Mouse (Mus musculus): ENCODE measurements at regions not wholly inside any gene's neighbourhood (a gene's known extent, or its start where the extent isn't known, plus 50 kb on each side); places are given as distances from the start of the nearest gene placed in this dataset.

GRCm38 (mm10) chr3:149318728-149319127 lies 328.4 kb upstream of the Adgrl2 start:
- no peak for TF ChIP-seq CTCF (IDR thresholded peaks at IDR 0.05; ENCODE audit: extremely low read depth, insufficient read depth, low read length)
- no peak for TF ChIP-seq POLR2A (IDR thresholded peaks at IDR 0.05; ENCODE audit: extremely low read depth, insufficient read depth, low read length)
- H3K27ac ChIP-seq (ENCODE audit: insufficient read depth, low read length) = no peak overlapping the region
- H3K4me1 ChIP-seq (ENCODE audit: control insufficient read depth, insufficient read depth, low read length) = no peaks in the 10 kb centered on the region
- no peak overlapping the region for H3K4me3 ChIP-seq (ENCODE audit: insufficient read depth, low read length)

GRCm38 (mm10) chr3:149314258-149314657 lies 323.9 kb upstream of the Adgrl2 start:
- Histone ChIP-seq H3K27ac (ENCODE audit: insufficient read depth, low read length) (no peak overlapping the region), H3K4me1 (ENCODE audit: control insufficient read depth, insufficient read depth, low read length) (0 out of 2 replicates have a peak, but pooled peaks cover 1% of the 10 kb centered on the region), H3K4me3 (ENCODE audit: insufficient read depth, low read length) (no peak overlapping the region)
- TF ChIP-seq CTCF (IDR thresholded peaks at IDR 0.05; ENCODE audit: extremely low read depth, insufficient read depth, low read length) (no peak), POLR2A (IDR thresholded peaks at IDR 0.05; ENCODE audit: extremely low read depth, insufficient read depth, low read length) (no peak)

DNA sequence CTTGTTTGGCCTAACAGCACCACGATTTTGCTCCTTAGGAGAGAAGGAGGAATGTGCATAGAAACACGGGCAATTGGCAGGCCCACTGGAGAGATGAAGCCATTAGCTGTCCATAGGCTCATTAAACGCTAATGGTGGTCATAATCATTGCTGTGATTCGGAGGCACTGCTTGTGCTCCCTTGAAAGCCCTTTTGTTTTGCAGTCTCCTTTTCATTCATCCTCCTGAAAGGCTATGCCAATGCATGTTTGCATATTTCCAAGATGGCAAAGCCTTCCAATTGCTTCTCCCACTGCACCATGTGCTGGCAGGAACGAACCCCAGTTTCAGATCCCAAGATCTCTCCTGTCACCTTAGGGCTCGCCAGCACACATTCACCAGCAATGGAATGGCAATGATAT lies 322.9 kb upstream of the Adgrl2 start:
- no peak overlapping the region for H3K4me3 ChIP-seq (ENCODE audit: insufficient read depth, low read length)
- 0 out of 2 replicates have a peak, but pooled peaks cover 1% of the 10 kb centered on the region for H3K4me1 ChIP-seq (ENCODE audit: control insufficient read depth, insufficient read depth, low read length)
- TF ChIP-seq POLR2A (IDR thresholded peaks at IDR 0.05; ENCODE audit: extremely low read depth, insufficient read depth, low read length) = no peak
- no peak for TF ChIP-seq CTCF (IDR thresholded peaks at IDR 0.05; ENCODE audit: extremely low read depth, insufficient read depth, low read length)
- H3K27ac ChIP-seq (ENCODE audit: insufficient read depth, low read length) = no peak overlapping the region

DNA sequence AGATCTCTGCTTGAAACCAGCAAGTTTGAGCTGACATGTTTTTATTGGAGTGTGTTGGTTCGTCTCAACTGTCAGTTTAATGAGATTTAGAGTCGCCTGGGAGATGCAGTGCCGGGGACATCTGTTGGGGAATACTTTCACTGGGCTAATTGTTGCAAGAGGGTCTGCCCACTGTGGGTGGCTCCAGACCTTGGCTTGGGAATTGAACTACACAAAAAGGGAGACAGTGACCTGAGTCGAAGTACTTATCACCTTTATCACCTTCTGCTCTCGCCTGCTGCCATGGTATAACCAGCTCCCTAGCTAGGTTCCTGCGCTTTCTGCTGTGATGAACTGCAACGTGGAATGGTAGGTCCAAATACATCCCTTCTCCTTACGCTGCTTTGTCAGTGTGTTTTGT lies 321.2 kb upstream of the Adgrl2 start:
- Histone ChIP-seq H3K27ac (ENCODE audit: insufficient read depth, low read length) (no peak overlapping the region), H3K4me3 (ENCODE audit: insufficient read depth, low read length) (no peak overlapping the region), H3K4me1 (ENCODE audit: control insufficient read depth, insufficient read depth, low read length) (peaks cover 3% of the 10 kb centered on the region; the same call in 1 of the 2 replicates)
- TF ChIP-seq CTCF (IDR thresholded peaks at IDR 0.05; ENCODE audit: extremely low read depth, insufficient read depth, low read length) (no peak), POLR2A (IDR thresholded peaks at IDR 0.05; ENCODE audit: extremely low read depth, insufficient read depth, low read length) (no peak)

GRCm38 (mm10) chr3:149306709-149307108 lies 316.4 kb upstream of the Adgrl2 start:
- TF ChIP-seq POLR2A (IDR thresholded peaks at IDR 0.05; ENCODE audit: extremely low read depth, insufficient read depth, low read length) = no peak
- no peak for TF ChIP-seq CTCF (IDR thresholded peaks at IDR 0.05; ENCODE audit: extremely low read depth, insufficient read depth, low read length)
- H3K27ac ChIP-seq (ENCODE audit: insufficient read depth, low read length) = no peak overlapping the region
- H3K4me1 ChIP-seq (ENCODE audit: control insufficient read depth, insufficient read depth, low read length) = peaks cover 2% of the 10 kb centered on the region; the same call in 1 of the 2 replicates
- no peak overlapping the region for H3K4me3 ChIP-seq (ENCODE audit: insufficient read depth, low read length)

- TF ChIP-seq POLR2A (IDR thresholded peaks at IDR 0.05; ENCODE audit: extremely low read depth, insufficient read depth, low read length) (no peak), CTCF (IDR thresholded peaks at IDR 0.05; ENCODE audit: extremely low read depth, insufficient read depth, low read length) (no peak)
- Histone ChIP-seq H3K4me1 (ENCODE audit: control insufficient read depth, insufficient read depth, low read length) (peaks cover 2% of the 10 kb centered on the region; the same call in 1 of the 2 replicates), H3K27ac (ENCODE audit: insufficient read depth, low read length) (no peak overlapping the region), H3K4me3 (ENCODE audit: insufficient read depth, low read length) (no peak overlapping the region)
These were observed 315.9 kb upstream of the Adgrl2 start for GRCm38 (mm10) chr3:149306291-149306690.

GRCm38 (mm10) chr3:149305440-149305839 lies 315.1 kb upstream of the Adgrl2 start:
- H3K4me1 ChIP-seq (ENCODE audit: control insufficient read depth, insufficient read depth, low read length) = peaks cover 2% of the 10 kb centered on the region; the same call in 1 of the 2 replicates
- no peak overlapping the region for H3K27ac ChIP-seq (ENCODE audit: insufficient read depth, low read length)
- no peak for TF ChIP-seq CTCF (IDR thresholded peaks at IDR 0.05; ENCODE audit: extremely low read depth, insufficient read depth, low read length)
- no peak for TF ChIP-seq POLR2A (IDR thresholded peaks at IDR 0.05; ENCODE audit: extremely low read depth, insufficient read depth, low read length)
- H3K4me3 ChIP-seq (ENCODE audit: insufficient read depth, low read length) = no peak overlapping the region

DNA sequence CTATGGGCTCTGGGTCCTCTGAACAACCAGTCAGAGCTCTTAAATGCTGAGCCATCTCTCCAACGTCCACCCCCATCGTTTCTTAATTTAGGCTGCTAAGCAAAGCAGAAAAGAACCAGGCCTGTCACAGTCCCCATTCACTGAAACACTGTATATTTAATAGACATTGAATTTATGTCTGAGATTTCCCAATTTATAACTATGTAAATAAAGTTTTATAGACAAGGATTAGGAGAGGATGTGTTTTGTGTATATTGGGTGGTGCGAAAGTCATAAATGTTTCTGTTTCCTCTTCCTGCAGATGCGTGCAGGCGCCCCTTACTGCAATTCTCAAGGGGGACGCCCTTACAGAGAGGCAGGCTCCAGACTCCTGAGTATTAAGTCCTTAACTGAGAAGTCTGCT lies 314.7 kb upstream of the Adgrl2 start:
- H3K4me3 ChIP-seq (ENCODE audit: insufficient read depth, low read length) = no peak overlapping the region
- H3K27ac ChIP-seq (ENCODE audit: insufficient read depth, low read length) = no peak overlapping the region
- peaks cover 2% of the 10 kb centered on the region; the same call in 1 of the 2 replicates for H3K4me1 ChIP-seq (ENCODE audit: control insufficient read depth, insufficient read depth, low read length)
- TF ChIP-seq POLR2A (IDR thresholded peaks at IDR 0.05; ENCODE audit: extremely low read depth, insufficient read depth, low read length) (no peak), CTCF (IDR thresholded peaks at IDR 0.05; ENCODE audit: extremely low read depth, insufficient read depth, low read length) (no peak)

- no peak for TF ChIP-seq POLR2A (IDR thresholded peaks at IDR 0.05; ENCODE audit: extremely low read depth, insufficient read depth, low read length)
- no peak for TF ChIP-seq CTCF (IDR thresholded peaks at IDR 0.05; ENCODE audit: extremely low read depth, insufficient read depth, low read length)
- Histone ChIP-seq H3K4me3 (ENCODE audit: insufficient read depth, low read length) (no peak overlapping the region), H3K27ac (ENCODE audit: insufficient read depth, low read length) (no peak overlapping the region), H3K4me1 (ENCODE audit: control insufficient read depth, insufficient read depth, low read length) (peaks cover 2% of the 10 kb centered on the region; the same call in 1 of the 2 replicates)
These were observed 313.1 kb upstream of the Adgrl2 start for GRCm38 (mm10) chr3:149303418-149303817.

- H3K4me1 ChIP-seq (ENCODE audit: control insufficient read depth, insufficient read depth, low read length) = no peaks in the 10 kb centered on the region; the same call in 1 of the 2 replicates
- no peak overlapping the region for H3K4me3 ChIP-seq (ENCODE audit: insufficient read depth, low read length)
- TF ChIP-seq POLR2A (IDR thresholded peaks at IDR 0.05; ENCODE audit: extremely low read depth, insufficient read depth, low read length) (no peak), CTCF (IDR thresholded peaks at IDR 0.05; ENCODE audit: extremely low read depth, insufficient read depth, low read length) (no peak)
- no peak overlapping the region for H3K27ac ChIP-seq (ENCODE audit: insufficient read depth, low read length)
These were observed 309.6 kb upstream of the Adgrl2 start for GRCm38 (mm10) chr3:149300002-149300401.

Data from cortical plate, adult 2 months (tissue).